7 mouse cellular contexts compared by ENCODE assay signal in genomic region chr2:156613081-156613540, GRCm38 (mm10). TPM values are rescaled to one million over a fixed set of nuclear protein-coding genes. Genes with fewer than 3 reads are reported as not detected.
DNase-seq lines count a peak whose midpoint lies in the region; ATAC-seq and TF ChIP-seq lines count a peak whose summit lies in the region.

No protein-coding gene starts in this region.

- H3K4me3 ChIP-seq in hindbrain, embryonic 12.5 days = peak overlapping the region; percentile 77
- H3K4me3 ChIP-seq in small intestine, adult 2 months (ENCODE audit: low read depth, low read length) = peak overlapping the region; percentile 53

- peaks cover 30% of the 10 kb centered on the region for H3K4me1 ChIP-seq in hindbrain, embryonic 12.5 days
- peaks cover 2% of the 10 kb centered on the region; the same call in 1 of the 2 replicates for H3K4me1 ChIP-seq in small intestine, adult 2 months (ENCODE audit: control insufficient read depth, insufficient read depth, insufficient read length, low read length)

- no peak for TF ChIP-seq CTCF in small intestine, adult 2 months (IDR thresholded peaks at IDR 0.05; ENCODE audit: extremely low read depth, insufficient read length, insufficient replicate concordance, low read depth, low read length)

- H3K27me3 ChIP-seq in hindbrain, embryonic 12.5 days = peaks cover 67% of the 10 kb centered on the region
- H3K27me3 ChIP-seq in small intestine, adult 2 months (ENCODE audit: control insufficient read depth, insufficient read depth, low read length) = peaks cover 50% of the 10 kb centered on the region

- no peaks in the 10 kb centered on the region for H3K36me3 ChIP-seq in hindbrain, embryonic 12.5 days
- H3K36me3 ChIP-seq in small intestine, adult 2 months (ENCODE audit: control insufficient read depth, insufficient read depth, low read length) = no peaks in the 10 kb centered on the region

- peak; percentile 51; the same call in 1 of the 2 replicates for ATAC-seq in hindbrain, embryonic 12.5 days (ENCODE audit: low FRiP score)

- peak; percentile 71 for DNase-seq in R1 (ENCODE audit: low read depth, low spot score)
- peak; percentile 92 to 94 for DNase-seq in cerebellum, adult 18-20 months
- peak; percentile 10 for DNase-seq in forelimb bud, embryonic 11.5 days (ENCODE audit: low read depth, low spot score)
- peak; percentile 75 to 81 for DNase-seq in layer of hippocampus, postnatal 36 days
- peak; percentile 21 to 30 for DNase-seq in lung, postnatal 4 days

- WGBS in hindbrain, embryonic 12.5 days = under 1% methylated on average over 31 of the region's 41 CpGs
- under 1% methylated on average over 38 of the region's 41 CpGs for WGBS in small intestine, adult 2 months

- H3K27ac ChIP-seq in hindbrain, embryonic 12.5 days = no peak overlapping the region; the same call in 1 of the 2 replicates
- H3K27ac ChIP-seq in small intestine, adult 2 months (ENCODE audit: insufficient read depth, low read depth, low read length) = no peak overlapping the region

- H3K4me2 ChIP-seq in hindbrain, embryonic 12.5 days (replicated peaks) = peak overlapping the region; percentile 98

- peak overlapping the region; percentile 85 for H3K9ac ChIP-seq in hindbrain, embryonic 12.5 days

- H3K9me3 ChIP-seq in hindbrain, embryonic 12.5 days (replicated peaks) = no peaks in the 10 kb centered on the region

- no peak for TF ChIP-seq POLR2A in small intestine, adult 2 months (IDR thresholded peaks at IDR 0.05; ENCODE audit: low read depth, low read length)

RNA-seq across cellular contexts. Expression of gene Dlgap4, which starts 0.4 kb away (rescaled TPM):
- polyA plus RNA-seq in hindbrain, embryonic 12.5 days (2016; fragmentation: Nextera tagmentation; extraction: Ambion mirVana) = 202 and 215 TPM in 2 replicates
- 100 to 1,000 TPM; 197 to 198 TPM for total RNA-seq in layer of hippocampus, postnatal 36 days (2021)
- 26.0 and 47.1 TPM in 2 replicates for polyA plus RNA-seq in small intestine, adult 2 months (2012; rRNA removed)

Comparison
In these comparisons a context has a peak if more than half of its experiments do, and no peak if none do; other contexts are left out.
1. DNase-seq: peak in every context shown above with its lines; median percentile 93 in cerebellum, adult 18-20 months; 78 in layer of hippocampus, postnatal 36 days; 71 in R1; 26 in lung, postnatal 4 days; 10 in forelimb bud, embryonic 11.5 days.